Mouse (Mus musculus) adrenal gland, adult 2 months (tissue): ENCODE measurements at regions not wholly inside any gene's neighbourhood (a gene's known extent, or its start where the extent isn't known, plus 50 kb on each side); places are given as distances from the start of the nearest gene placed in this dataset.

Source experiments
- DNase-seq: peaks from one replicate; pipeline ENCODE4 v3.0.0; 2021

DNA sequence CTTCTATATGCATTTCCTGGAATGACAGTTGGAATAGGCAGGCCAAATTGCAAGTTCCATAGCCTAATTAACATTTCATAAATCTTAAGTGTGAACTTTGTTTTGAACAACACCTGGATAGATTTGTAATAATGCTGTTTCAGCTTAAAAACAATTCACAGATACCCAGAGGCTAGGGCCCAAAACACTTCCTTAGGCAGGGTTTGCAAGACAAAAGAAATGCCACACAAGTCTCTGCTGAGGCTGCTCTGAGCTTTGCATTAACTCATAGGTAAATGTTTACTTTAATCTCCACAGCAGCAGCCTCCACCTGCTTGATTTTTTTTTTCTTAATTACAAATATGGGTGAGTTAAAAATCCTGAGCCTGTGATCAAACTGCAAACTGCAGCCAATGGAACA lies 118.4 kb downstream of the Gnat3 start:
- DNase-seq = no peak

- DNase-seq = no peak
Observed at GRCm38 (mm10) chr5:18082219-18082618, 119.9 kb downstream of the Gnat3 start.

DNA sequence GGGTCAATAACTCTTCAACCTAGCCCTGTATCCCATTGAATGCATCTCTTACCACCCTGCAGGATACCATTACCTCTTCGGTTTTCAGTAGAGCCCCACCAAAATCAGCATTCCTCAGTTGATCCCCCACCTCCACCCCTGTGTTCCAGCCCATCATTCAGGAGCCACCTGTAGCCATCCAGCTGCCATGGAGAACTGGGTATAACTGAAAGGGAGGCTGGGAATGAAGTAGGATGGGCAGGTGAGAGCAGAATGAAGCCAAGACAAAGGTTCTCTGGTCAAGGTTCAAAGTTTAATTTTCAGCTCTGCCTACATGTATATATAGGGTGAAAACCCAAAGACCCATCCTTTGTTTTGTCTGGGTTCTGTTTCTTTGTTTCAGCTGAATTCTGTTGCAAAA lies 121.4 kb downstream of the Gnat3 start:
- no peak for DNase-seq

DNA sequence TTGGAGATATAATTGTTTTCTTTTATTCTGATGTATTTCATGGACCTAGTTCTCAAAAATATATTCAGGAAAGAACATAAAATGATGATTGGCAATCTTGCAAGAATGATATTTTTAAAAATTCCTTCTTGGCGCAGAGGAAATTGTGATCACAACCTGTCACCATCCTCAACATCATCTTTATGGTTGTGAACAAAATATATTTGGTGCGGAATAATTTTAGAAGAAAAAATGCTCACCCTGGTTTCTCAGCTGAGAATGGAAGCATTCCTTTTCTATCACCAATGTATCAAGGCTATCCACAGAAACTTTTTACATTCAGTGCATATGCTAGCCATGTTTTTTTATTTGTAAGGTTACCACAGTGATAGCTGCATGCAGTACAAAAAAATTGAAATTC lies 123.1 kb downstream of the Gnat3 start:
- no peak for DNase-seq

- peak; percentile 31 for DNase-seq
Observed at GRCm38 (mm10) chr5:18087919-18088445, 125.6 kb downstream of the Gnat3 start.

DNA sequence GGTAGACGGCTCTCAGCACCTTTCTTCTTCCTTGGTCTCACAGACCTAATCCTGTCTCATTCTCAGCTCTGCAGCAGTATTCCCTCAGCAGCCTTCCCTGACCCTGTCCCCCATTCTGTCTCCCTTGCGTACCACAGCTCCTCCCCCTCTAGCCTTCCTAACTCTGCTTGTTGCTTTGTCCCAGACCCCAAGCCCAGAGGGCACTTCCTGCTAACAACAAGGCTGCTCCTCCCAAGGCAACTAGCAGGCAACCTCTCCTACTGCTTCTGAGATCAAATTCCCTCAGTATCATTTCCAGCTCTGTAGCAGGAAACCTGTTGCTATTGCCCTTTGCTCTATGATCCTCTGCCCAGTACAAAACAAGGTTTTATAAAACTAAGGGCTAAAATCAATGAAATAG lies 127.6 kb downstream of the Gnat3 start:
- DNase-seq = no peak

DNA sequence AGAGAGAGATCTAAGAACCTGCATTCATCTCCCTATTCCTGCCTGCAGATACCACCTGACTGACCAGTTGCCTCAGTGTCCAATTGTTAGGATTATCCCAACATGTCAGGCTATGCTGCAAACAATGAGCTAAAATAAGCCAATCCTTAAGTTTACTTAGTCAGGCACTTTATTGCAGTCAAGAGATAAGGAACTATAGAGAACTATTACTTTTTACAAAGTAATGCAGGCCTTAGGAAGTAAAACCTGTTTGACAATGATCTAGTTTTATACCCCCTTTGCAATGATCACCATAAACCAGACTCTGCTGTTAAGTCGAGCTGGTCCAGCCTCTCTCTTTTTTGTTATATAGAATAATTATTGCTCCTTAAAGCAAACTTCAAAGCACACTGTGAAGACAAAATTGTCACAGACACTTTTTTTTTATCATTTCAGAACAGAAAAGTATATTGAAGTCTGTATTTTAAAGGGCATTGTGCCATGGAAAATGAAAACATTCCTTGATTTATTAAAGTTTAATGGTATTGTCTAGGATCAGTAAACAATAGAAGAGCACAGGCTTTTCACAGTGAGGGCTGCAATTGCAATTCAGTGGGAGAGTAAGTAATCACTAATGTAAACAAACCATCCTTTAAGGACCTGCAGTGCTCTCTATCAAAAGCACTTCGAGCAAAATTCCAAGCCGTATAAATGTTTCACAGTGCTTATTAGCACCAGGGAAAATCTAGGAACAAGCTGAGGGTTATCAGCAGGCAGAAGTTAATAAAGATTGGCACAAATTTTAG lies 152.7 kb downstream of the Gnat3 start:
- no peak for DNase-seq

DNA sequence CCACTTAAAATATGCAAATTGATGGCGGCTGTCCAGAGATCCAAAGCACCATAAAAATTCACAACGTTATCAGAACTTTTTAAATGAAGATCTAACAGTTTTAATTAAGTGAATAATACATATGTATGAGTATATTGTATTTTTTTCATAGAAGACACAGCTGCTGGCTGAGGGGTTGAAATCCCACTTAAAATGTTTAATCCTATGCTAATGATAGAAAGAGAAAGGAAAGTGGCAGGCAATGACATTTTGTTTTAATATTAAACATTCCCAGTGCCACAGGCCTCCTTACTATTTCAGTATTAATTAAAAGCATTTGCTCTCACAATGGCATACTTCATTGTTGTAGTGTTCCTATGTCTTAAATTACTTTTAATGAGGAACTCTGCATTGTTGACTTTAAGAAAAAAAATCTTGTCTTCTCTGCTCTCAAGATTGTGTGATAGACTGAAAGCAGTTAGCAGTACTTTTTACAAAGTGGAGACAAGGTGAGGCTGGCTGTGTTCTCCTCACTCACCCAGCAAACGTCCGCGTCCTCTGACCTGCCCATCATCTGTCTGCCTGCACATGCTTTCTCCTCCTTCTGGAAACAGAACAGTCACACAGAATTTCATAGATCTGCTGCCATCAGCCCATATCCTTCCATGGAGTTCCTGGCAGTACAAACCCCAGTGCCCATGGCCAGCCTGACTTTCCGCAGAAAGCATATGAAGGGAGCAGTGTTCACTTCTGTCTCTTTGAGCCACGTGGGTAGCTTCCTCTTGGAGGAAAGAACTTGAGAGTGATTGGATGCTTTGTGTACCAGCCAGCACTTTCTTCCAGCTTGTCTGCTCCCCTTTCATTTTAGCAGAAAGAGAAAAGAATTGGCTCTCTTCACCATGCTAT lies 173.7 kb downstream of the Gnat3 start:
- DNase-seq = no peak

DNA sequence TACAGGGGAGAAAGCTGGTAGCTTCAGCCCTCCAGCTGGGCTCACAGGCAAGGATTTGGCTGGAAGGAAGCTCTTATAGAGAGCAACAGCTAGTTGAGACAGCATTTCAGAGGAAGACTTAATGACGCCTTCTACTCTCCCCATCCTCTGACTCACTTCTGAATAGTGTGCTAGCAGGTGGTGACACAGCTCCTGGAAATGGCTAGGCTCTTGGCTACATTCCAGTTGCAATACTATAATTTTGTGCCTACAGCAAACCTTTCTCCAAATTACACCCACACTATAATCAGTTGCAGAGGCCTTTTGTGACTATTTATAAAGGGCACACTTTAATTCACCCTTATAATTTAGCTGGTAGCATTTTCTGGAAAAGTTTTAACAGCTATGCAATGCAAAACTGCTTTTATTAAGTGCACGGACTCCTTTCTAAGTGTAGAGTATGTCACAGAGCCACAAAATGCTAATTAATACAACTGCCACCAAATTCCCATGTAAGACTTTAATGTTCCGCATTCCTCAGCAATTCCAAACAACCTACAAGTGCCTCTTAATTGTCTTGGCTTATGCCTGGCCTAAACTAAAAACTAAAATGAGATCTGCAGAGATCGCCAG lies 175.2 kb downstream of the Gnat3 start:
- DNase-seq = no peak

- no peak for DNase-seq
Observed at GRCm38 (mm10) chr5:18152241-18152640, 189.9 kb downstream of the Gnat3 start.

GRCm38 (mm10) chr5:18153703-18154102 lies 191.4 kb downstream of the Gnat3 start:
- DNase-seq = no peak

DNA sequence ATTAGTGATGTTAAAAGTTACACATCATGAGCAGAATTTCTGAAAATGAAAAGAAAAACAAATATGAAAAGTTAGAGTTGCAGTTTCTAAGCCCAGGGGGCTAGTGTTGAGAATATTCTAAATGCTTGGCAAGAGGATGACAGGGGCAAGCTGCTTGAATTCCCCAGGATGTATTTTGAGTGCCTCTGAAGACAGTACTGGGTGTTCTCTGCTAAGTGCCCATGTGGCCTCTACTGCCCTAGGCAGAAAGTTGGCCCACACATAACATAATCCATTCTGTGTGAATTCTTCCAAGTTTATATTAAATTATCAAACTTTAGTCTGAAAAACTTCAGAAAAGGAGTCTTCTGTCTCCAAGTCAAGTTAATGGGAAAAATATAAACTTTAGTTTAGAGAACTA lies 196.6 kb downstream of the Gnai1 start:
- DNase-seq = no peak

- DNase-seq = no peak
Observed at GRCm38 (mm10) chr5:18177810-18178209, 182.3 kb downstream of the Gnai1 start.

- DNase-seq = no peak
Observed at GRCm38 (mm10) chr5:18211395-18212057, 148.6 kb downstream of the Gnai1 start.
